26 mouse cellular contexts compared by ENCODE assay signal in genomic region chr13:41350589-41350988, GRCm38 (mm10).
DNase-seq lines count a peak whose midpoint lies in the region; TF ChIP-seq lines count a peak whose summit lies in the region.
"Had no signal": no experiment of that assay in that cellular context is flagged by ENCODE, and none has a peak within 500 bp of the region (broad histone marks: within the 10 kb centered on the region; RNA-seq: fewer than 3 reads in every experiment).

No protein-coding gene starts in this region.

- no peaks in the 10 kb centered on the region for H3K36me3 ChIP-seq in kidney, adult 2 months (ENCODE audit: control insufficient read depth, insufficient read depth, low read length)
- H3K36me3 ChIP-seq: embryonic facial prominence, embryonic 13.5 days; embryonic facial prominence, embryonic 15.5 days; forebrain, embryonic 15.5 days; G1E had no signal

- no peak for TF ChIP-seq CTCF in gastrocnemius, adult 2 months (IDR thresholded peaks at IDR 0.05)
- TF ChIP-seq CTCF in kidney, adult 2 months (conservative IDR thresholded peaks at IDR 0.05; ENCODE audit: insufficient read depth, insufficient read length, low read depth, low read length) = no peak

- peak; percentile 48 to 86 for DNase-seq in adrenal gland, adult (ENCODE audit: inconsistent age in 2 of 2, low spot score in 1 of 2)
- no peak for DNase-seq in adrenal gland, postnatal 36 days
- peak; percentile 56 for DNase-seq in adrenal gland, postnatal 14 days
- DNase-seq in adrenal gland, postnatal 25 days = no peak
- no peak for DNase-seq in gastrocnemius, adult 2 months
- no peak for DNase-seq in gastrocnemius, postnatal 14 days
- peak; percentile 22 for DNase-seq in kidney, adult 2 months
- DNase-seq in kidney, adult 18-20 months = no peak
- DNase-seq: adrenal gland, adult 8-10 months; B cell, adult 2 months; cerebellum, adult 11 months; cerebellum, adult 18-20 months; cerebellum, adult 8-10 months; cerebellum, adult 9-11 months; cerebellum, postnatal 14 days; cerebellum, postnatal 36 days; embryo, embryonic 11 days had no signal

- H3K27me3 ChIP-seq in kidney, adult 2 months (replicated peaks; ENCODE audit: control insufficient read depth, insufficient read depth, low read length) = no peaks in the 10 kb centered on the region
- H3K27me3 ChIP-seq: CH12.LX; embryonic facial prominence, embryonic 13.5 days; embryonic facial prominence, embryonic 15.5 days; forebrain, embryonic 13.5 days; forebrain, embryonic 15.5 days; Patski had no signal

- no peak for TF ChIP-seq POLR2A in kidney, adult 2 months (IDR thresholded peaks at IDR 0.05; ENCODE audit: low read depth, low read length)

- WGBS in kidney, adult 2 months = 64% methylated on average over 3 of the region's 3 CpGs

- peak overlapping the region; percentile 58 for H3K27ac ChIP-seq in gastrocnemius, adult 2 months
- H3K27ac ChIP-seq in kidney, adult 2 months (ENCODE audit: insufficient read depth, low read depth, low read length) = peak overlapping the region; percentile 26; the same call in 1 of the 2 replicates
- H3K27ac ChIP-seq: embryonic facial prominence, embryonic 13.5 days; embryonic facial prominence, embryonic 15.5 days; forebrain, embryonic 10.5 days; forebrain, embryonic 13.5 days; forebrain, embryonic 15.5 days had no signal

- peaks cover 49% of the 10 kb centered on the region for H3K4me1 ChIP-seq in kidney, adult 2 months (ENCODE audit: control insufficient read depth, insufficient read depth, low read length)

- H3K4me3 ChIP-seq in gastrocnemius, adult 2 months = no peak overlapping the region
- no peak overlapping the region for H3K4me3 ChIP-seq in kidney, adult 2 months (ENCODE audit: insufficient read depth, low read depth, low read length)
- H3K4me3 ChIP-seq: embryonic facial prominence, embryonic 13.5 days; embryonic facial prominence, embryonic 15.5 days; erythroblast, embryonic 14.5 days; forebrain, embryonic 10.5 days; forebrain, embryonic 13.5 days; forebrain, embryonic 15.5 days had no signal

- intact Hi-C loops in gastrocnemius, adult 2 months (cut with DNase I) = no loop called here
- intact Hi-C loops in gastrocnemius, postnatal 14 days (cut with DNase I; ENCODE audit: low total_unique reads) = no loop called here

Comparison
In these comparisons a context has a peak if more than half of its experiments do, and no peak if none do; other contexts are left out.
1. DNase-seq: peak in adrenal gland, adult (2 of 2), adrenal gland, postnatal 14 days (single experiment) and kidney, adult 2 months (single experiment); none in adrenal gland, postnatal 36 days (0 of 2), adrenal gland, postnatal 25 days (single experiment), gastrocnemius, adult 2 months (single experiment), gastrocnemius, postnatal 14 days (single experiment) and kidney, adult 18-20 months (single experiment).